Mouse (Mus musculus): ENCODE measurements at regions not wholly inside any gene's neighbourhood (a gene's known extent, or its start where the extent isn't known, plus 50 kb on each side); places are given as distances from the start of the nearest gene placed in this dataset.
"Not testable (repeated sequence)": the region's sequence is repeated elsewhere in the genome, so short reads cannot be mapped to it uniquely, and the experiment has no call there.

- in situ Hi-C loops (cut with MboI, MseI): no loop called here
These were observed 166.9 kb upstream of the Myt1l start for GRCm38 (mm10) chr12:29361236-29361635.

DNA sequence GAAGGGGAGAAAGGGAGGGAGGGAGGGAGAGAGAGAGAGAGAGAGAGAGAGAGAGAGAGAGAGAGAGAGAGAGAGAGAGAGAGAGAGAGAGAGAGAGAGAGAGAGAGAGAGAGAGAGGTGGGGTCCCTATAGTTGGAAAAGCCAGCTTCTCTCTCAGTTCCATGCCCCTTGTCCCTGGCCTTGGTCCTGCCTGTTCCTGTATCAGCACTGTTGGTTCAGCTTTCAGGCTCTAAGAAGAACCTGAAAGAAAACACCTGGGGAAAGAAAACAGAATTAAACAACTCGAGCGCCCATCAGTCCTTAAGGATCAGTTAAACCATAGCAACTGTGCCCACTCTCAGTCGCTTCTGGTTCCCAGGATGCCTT, 160.5 kb upstream of the Myt1l start:
- in situ Hi-C loops (cut with MboI, MseI): loop anchor here in 1 of 2 experiments (5.0 kb wide), 1 partner anchor 670 kb away; no protein-coding TSS in a partner anchor

DNA sequence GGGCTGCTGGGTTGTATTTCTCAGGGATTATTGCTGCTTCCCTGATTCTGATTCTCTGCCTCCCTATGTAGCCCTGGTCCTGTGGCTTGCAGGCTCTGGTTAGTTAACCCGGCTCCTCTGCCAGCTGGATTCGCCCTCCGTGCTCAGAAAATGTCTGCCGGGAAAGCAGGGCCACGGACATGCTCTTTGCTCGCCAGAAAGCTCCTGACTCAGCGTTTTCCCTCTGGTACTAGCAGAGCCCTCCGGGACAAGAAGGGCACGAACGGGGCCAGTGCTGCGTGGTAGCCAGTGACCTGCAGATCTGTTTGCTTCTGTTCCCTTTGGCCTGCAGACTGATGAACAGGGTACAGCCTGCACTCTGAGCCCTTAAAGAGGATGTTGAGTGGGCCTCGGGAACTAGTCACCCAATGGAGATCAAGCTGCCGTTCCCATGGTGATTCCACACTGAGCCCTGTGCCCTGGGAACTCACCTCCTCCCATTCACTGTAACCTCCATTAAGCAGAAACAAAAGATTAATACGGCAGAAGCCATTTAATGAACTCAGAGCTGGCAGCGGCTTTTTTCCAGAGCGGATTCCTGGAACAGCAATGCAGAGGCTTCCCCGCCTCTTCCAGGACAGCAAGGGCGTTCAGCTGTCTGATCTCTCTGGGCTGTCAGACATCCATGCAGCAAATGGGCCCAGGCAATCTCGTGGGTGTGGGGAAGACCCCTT, 159.9 kb upstream of the Myt1l start:
- in situ Hi-C loops (cut with MboI, MseI): loop anchor here in 1 of 2 experiments (5.0 kb wide), 1 partner anchor 669 kb away; no protein-coding TSS in a partner anchor

DNA sequence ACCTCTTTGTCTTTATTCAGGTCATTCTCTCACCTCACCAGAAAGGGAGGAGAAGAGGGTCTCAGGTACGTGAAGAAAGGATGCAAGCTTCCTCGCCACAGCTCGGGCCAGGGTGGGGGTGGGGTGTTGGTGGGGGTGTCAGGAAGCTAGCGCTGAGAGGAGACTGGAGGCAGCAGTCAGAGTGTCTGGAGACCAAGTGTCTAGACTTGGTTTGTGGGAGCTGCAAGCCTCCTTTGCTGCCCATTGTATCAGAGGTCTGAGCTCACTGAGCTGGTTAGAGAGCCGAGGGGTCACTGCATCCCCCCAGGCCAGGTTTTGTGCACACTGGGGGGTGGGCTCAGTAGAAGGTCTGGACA, 159.4 kb upstream of the Myt1l start:
- in situ Hi-C loops (cut with MboI, MseI): loop anchor here in 1 of 2 experiments (5.0 kb wide), 1 partner anchor 669 kb away; no protein-coding TSS in a partner anchor

DNA sequence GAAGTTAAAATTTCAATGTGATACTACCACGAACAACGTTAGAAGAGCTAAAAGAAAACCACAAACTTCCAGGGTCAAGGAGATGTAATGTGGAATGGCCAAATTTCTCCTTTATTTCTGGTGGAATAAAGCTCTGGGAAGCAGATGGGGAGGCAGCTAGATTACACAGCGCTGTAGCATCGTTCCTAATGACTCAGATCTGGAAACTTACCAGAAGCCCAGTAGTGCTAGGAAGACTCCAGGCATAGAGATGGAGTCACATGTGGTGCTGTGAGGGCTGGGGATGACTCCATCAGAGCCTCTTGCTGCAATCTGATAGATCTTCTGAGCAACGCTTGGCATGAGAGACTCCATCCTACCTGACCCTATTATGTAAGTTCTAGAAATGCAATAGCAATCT, 136.4 kb upstream of the Myt1l start:
- in situ Hi-C loops (cut with MboI, MseI): no loop called here

DNA sequence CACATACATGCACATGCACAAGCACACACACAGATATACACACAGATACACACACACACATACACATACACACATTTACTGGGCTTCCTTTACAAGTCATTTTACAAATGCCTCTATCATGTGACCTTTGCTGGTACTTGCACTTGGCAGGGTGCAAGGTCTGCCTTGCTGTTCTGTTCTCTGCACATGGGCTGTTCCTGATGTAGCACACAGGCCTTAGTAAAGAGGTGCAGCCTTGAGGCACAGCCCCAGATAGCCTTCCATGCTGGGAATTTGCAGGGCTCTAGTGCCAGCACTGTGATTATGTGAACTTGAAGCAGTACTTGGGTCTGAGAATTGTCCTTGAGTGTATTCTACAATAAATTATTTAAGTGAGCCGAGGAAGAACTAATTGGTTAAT, 133.9 kb upstream of the Myt1l start:
- in situ Hi-C loops (cut with MboI, MseI): no loop called here

DNA sequence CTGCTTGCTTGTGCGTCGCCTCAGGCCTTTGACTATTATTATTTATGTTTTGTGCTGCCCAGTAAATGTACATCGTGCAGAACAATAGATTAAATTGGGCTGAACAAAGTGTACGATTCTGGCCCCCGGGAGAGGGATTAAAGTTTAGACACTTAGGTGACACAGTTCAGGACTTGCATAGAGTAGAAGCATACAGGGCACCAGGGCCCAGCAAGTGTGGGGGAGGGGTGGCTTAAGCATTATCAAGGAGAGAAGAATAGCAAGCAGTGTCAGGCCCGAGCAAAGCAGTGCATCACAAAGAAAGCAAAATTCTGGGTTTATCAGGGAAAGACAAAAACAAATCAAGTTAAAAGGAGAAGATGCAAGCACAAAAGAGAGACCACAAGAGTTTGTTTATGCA, 133.3 kb upstream of the Myt1l start:
- in situ Hi-C loops (cut with MboI, MseI): no loop called here

- in situ Hi-C loops (cut with MboI, MseI): no loop called here
These were observed 132.7 kb upstream of the Myt1l start for GRCm38 (mm10) chr12:29395401-29395982.

GRCm38 (mm10) chr12:29404434-29404833, 123.8 kb upstream of the Myt1l start:
- in situ Hi-C loops (cut with MboI, MseI): no loop called here

DNA sequence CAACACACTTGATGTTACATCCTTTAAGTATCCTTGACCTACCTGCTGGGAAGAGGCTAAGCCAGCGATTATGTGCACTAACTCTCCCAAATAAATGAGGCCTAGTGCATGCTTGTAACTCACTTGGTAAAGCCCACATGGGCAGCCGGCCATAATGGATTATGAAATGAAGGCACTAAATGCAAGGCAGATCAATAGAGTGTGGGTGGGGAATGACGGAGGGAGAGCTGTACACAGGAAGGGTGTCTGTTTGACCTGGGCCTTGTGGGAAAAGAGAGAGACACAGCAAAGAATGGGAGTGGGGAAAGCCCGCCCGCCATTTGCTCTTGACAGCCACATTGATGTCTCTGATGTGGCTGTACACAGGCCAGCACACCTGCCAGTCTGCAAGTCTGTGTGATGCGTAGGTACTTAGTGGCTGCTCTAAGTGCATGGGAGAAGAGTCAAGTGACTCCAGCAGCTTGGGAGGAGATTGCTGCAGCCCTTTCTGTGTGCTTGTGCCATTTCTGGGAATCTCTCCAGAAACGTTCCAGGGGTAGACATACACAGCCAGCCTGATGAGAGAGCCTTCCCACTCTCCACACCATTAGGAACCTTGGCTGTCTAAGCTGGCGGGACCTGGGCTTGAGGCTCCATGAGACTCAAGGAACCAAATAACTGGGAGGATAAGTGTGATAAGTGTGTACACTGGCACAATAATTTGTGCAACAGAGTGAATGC, 118.7 kb upstream of the Myt1l start:
- in situ Hi-C loops (cut with MboI, MseI): loop anchor here in 1 of 2 experiments (5.0 kb wide), 1 partner anchor 52 kb away; no protein-coding TSS in a partner anchor

- in situ Hi-C loops (cut with MboI, MseI): loop anchor here in 1 of 2 experiments (10.0 kb wide), 1 partner anchor 541 kb away; no protein-coding TSS in a partner anchor
These were observed 94.2 kb upstream of the Myt1l start for GRCm38 (mm10) chr12:29433936-29434335.

DNA sequence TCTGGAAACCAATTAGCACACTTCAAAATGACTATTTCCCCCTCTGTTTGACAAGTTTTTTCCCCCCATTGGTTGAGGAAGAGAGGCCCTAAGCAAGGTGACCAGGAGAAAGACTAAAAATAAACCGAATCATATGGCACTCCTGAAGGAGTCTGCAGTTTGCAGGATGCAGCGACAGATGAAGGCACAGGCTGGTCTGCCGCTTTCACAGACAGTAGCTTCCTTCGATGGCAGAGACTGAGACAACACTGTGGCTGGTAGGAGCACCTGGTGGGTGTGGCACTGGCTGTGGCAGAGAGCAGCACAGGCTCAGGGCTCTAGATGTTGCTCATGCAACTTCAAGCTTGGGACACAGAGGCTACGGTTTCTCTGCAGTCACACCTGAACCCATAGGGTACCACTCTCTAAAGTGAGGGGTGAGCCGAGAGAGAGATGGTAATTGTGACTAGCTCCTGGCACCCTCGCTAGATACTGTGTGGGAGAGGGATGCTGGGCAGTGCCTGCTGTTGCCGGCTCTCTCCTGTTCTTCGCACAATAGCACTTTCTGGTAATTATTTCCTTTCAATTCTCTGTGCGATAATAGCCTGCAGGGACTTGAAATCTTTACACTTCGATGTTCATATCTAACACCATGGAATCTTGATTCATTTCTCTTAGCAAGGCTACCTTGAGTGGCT, 88.7 kb upstream of the Myt1l start:
- in situ Hi-C loops (cut with MboI, MseI): loop anchor here in 1 of 2 experiments (10.0 kb wide), 1 partner anchor 535 kb away; no protein-coding TSS in a partner anchor

GRCm38 (mm10) chr12:29465201-29465600, 63.0 kb upstream of the Myt1l start:
- in situ Hi-C loops (cut with MboI, MseI): not testable (repeated sequence)
